Mouse (Mus musculus): ENCODE measurements at regions not wholly inside any gene's neighbourhood (a gene's known extent, or its start where the extent isn't known, plus 50 kb on each side); places are given as distances from the start of the nearest gene placed in this dataset.

GRCm38 (mm10) chr8:33015861-33016260 is 412.6 kb upstream of the 5930422O12Rik start:
- no peaks in the 10 kb centered on the region for H3K36me3 ChIP-seq (replicated peaks; ENCODE audit: control insufficient read depth, insufficient read depth, low read depth, low read length)
- H3K9me3 ChIP-seq (replicated peaks; ENCODE audit: control insufficient read depth, low read length), result no peaks in the 10 kb centered on the region
- H3K9ac ChIP-seq (replicated peaks; ENCODE audit: low read length), result no peak overlapping the region
- no peaks in the 10 kb centered on the region for H3K4me1 ChIP-seq (ENCODE audit: control insufficient read depth, insufficient read depth, low read length)
- DNase-seq (ENCODE audit: low spot score) (no peak), ATAC-seq (replicated peaks; ENCODE audit: insufficient number of reproducible peaks, low FRiP score, low TSS enrichment, low read depth) (no peak)
- H3K27me3 ChIP-seq (ENCODE audit: control insufficient read depth, insufficient read depth, low read length), result no peaks in the 10 kb centered on the region
- no peak overlapping the region for H3K4me3 ChIP-seq (ENCODE audit: low read depth, low read length)
- no peak overlapping the region for H3K4me2 ChIP-seq (ENCODE audit: low read depth, low read length)
- 81% methylated on average over 3 of the region's 3 CpGs for WGBS
- H3K27ac ChIP-seq (replicated peaks; ENCODE audit: low read depth, low read length), result no peak overlapping the region

GRCm38 (mm10) chr8:33026973-33027372 is 401.5 kb upstream of the 5930422O12Rik start:
- no peaks in the 10 kb centered on the region for H3K36me3 ChIP-seq (replicated peaks; ENCODE audit: control insufficient read depth, insufficient read depth, low read depth, low read length)
- 67% methylated on average over 4 of the region's 4 CpGs for WGBS
- H3K27ac ChIP-seq (replicated peaks; ENCODE audit: low read depth, low read length), result no peak overlapping the region
- no peaks in the 10 kb centered on the region for H3K4me1 ChIP-seq (ENCODE audit: control insufficient read depth, insufficient read depth, low read length)
- H3K9me3 ChIP-seq (replicated peaks; ENCODE audit: control insufficient read depth, low read length), result no peaks in the 10 kb centered on the region
- H3K4me2 ChIP-seq (ENCODE audit: low read depth, low read length), result no peak overlapping the region
- DNase-seq (ENCODE audit: low spot score), result peak; percentile 25
- H3K27me3 ChIP-seq (ENCODE audit: control insufficient read depth, insufficient read depth, low read length), result no peaks in the 10 kb centered on the region
- H3K4me3 ChIP-seq (ENCODE audit: low read depth, low read length), result no peak overlapping the region
- ATAC-seq (replicated peaks; ENCODE audit: insufficient number of reproducible peaks, low FRiP score, low TSS enrichment, low read depth), result no peak
- no peak overlapping the region for H3K9ac ChIP-seq (replicated peaks; ENCODE audit: low read length)

- H3K27me3 ChIP-seq (ENCODE audit: control insufficient read depth, insufficient read depth, low read length), result no peaks in the 10 kb centered on the region
- H3K27ac ChIP-seq (replicated peaks; ENCODE audit: low read depth, low read length), result no peak overlapping the region
- ATAC-seq (replicated peaks; ENCODE audit: insufficient number of reproducible peaks, low FRiP score, low TSS enrichment, low read depth) (no peak), DNase-seq (ENCODE audit: low spot score) (no peak)
- no peak overlapping the region for H3K4me2 ChIP-seq (ENCODE audit: low read depth, low read length)
- H3K4me1 ChIP-seq (ENCODE audit: control insufficient read depth, insufficient read depth, low read length), result no peaks in the 10 kb centered on the region
- no peaks in the 10 kb centered on the region for H3K36me3 ChIP-seq (replicated peaks; ENCODE audit: control insufficient read depth, insufficient read depth, low read depth, low read length)
- 81% methylated on average over 3 of the region's 3 CpGs for WGBS
- no peaks in the 10 kb centered on the region for H3K9me3 ChIP-seq (replicated peaks; ENCODE audit: control insufficient read depth, low read length)
- no peak overlapping the region for H3K4me3 ChIP-seq (ENCODE audit: low read depth, low read length)
- H3K9ac ChIP-seq (replicated peaks; ENCODE audit: low read length), result no peak overlapping the region
Measured at GRCm38 (mm10) chr8:33029453-33029852, 399.1 kb upstream of the 5930422O12Rik start.

- no peak overlapping the region for H3K4me3 ChIP-seq (ENCODE audit: low read depth, low read length)
- no peak for DNase-seq (ENCODE audit: low spot score)
- no peaks in the 10 kb centered on the region for H3K36me3 ChIP-seq (replicated peaks; ENCODE audit: control insufficient read depth, insufficient read depth, low read depth, low read length)
- no peak overlapping the region for H3K27ac ChIP-seq (replicated peaks; ENCODE audit: low read depth, low read length)
- H3K27me3 ChIP-seq (ENCODE audit: control insufficient read depth, insufficient read depth, low read length), result no peaks in the 10 kb centered on the region
- H3K9me3 ChIP-seq (replicated peaks; ENCODE audit: control insufficient read depth, low read length), result no peaks in the 10 kb centered on the region; the same call in 1 of the 2 replicates
- H3K4me1 ChIP-seq (ENCODE audit: control insufficient read depth, insufficient read depth, low read length), result no peaks in the 10 kb centered on the region
- no peak for ATAC-seq (replicated peaks; ENCODE audit: insufficient number of reproducible peaks, low FRiP score, low TSS enrichment, low read depth)
- 58% methylated on average over 8 of the region's 8 CpGs for WGBS
- H3K4me2 ChIP-seq (ENCODE audit: low read depth, low read length), result no peak overlapping the region
- no peak overlapping the region for H3K9ac ChIP-seq (replicated peaks; ENCODE audit: low read length)
Measured at GRCm38 (mm10) chr8:33052017-33052416, 376.5 kb upstream of the 5930422O12Rik start.

GRCm38 (mm10) chr8:33065566-33065965 is 362.9 kb upstream of the 5930422O12Rik start:
- H3K9me3 ChIP-seq (replicated peaks; ENCODE audit: control insufficient read depth, low read length), result no peaks in the 10 kb centered on the region
- no peaks in the 10 kb centered on the region for H3K4me1 ChIP-seq (ENCODE audit: control insufficient read depth, insufficient read depth, low read length)
- ATAC-seq (replicated peaks; ENCODE audit: insufficient number of reproducible peaks, low FRiP score, low TSS enrichment, low read depth) (no peak), DNase-seq (ENCODE audit: low spot score) (no peak)
- H3K36me3 ChIP-seq (replicated peaks; ENCODE audit: control insufficient read depth, insufficient read depth, low read depth, low read length), result no peaks in the 10 kb centered on the region
- no peaks in the 10 kb centered on the region for H3K27me3 ChIP-seq (ENCODE audit: control insufficient read depth, insufficient read depth, low read length)
- 80% methylated on average over 3 of the region's 3 CpGs for WGBS
- no peak overlapping the region for H3K4me2 ChIP-seq (ENCODE audit: low read depth, low read length)
- H3K27ac ChIP-seq (replicated peaks; ENCODE audit: low read depth, low read length), result no peak overlapping the region
- no peak overlapping the region for H3K4me3 ChIP-seq (ENCODE audit: low read depth, low read length)
- H3K9ac ChIP-seq (replicated peaks; ENCODE audit: low read length), result no peak overlapping the region

- Histone ChIP-seq H3K27me3 (ENCODE audit: control insufficient read depth, insufficient read depth, low read length) (no peaks in the 10 kb centered on the region), H3K4me2 (ENCODE audit: low read depth, low read length) (no peak overlapping the region), H3K4me3 (ENCODE audit: low read depth, low read length) (no peak overlapping the region), H3K9ac (replicated peaks; ENCODE audit: low read length) (no peak overlapping the region), H3K36me3 (replicated peaks; ENCODE audit: control insufficient read depth, insufficient read depth, low read depth, low read length) (no peaks in the 10 kb centered on the region), H3K27ac (replicated peaks; ENCODE audit: low read depth, low read length) (no peak overlapping the region), H3K9me3 (replicated peaks; ENCODE audit: control insufficient read depth, low read length) (no peaks in the 10 kb centered on the region), H3K4me1 (ENCODE audit: control insufficient read depth, insufficient read depth, low read length) (no peaks in the 10 kb centered on the region)
- 84% methylated on average over 6 of the region's 6 CpGs for WGBS
- no peak for DNase-seq (ENCODE audit: low spot score)
- ATAC-seq (replicated peaks; ENCODE audit: insufficient number of reproducible peaks, low FRiP score, low TSS enrichment, low read depth), result no peak
Measured at GRCm38 (mm10) chr8:33066168-33066567, 362.3 kb upstream of the 5930422O12Rik start.

- no peaks in the 10 kb centered on the region for H3K9me3 ChIP-seq (replicated peaks; ENCODE audit: control insufficient read depth, low read length)
- DNase-seq (ENCODE audit: low spot score) (no peak), ATAC-seq (replicated peaks; ENCODE audit: insufficient number of reproducible peaks, low FRiP score, low TSS enrichment, low read depth) (no peak)
- H3K4me1 ChIP-seq (ENCODE audit: control insufficient read depth, insufficient read depth, low read length), result no peaks in the 10 kb centered on the region
- no peak overlapping the region for H3K27ac ChIP-seq (replicated peaks; ENCODE audit: low read depth, low read length)
- H3K4me2 ChIP-seq (ENCODE audit: low read depth, low read length), result no peak overlapping the region
- no peak overlapping the region for H3K4me3 ChIP-seq (ENCODE audit: low read depth, low read length)
- no peak overlapping the region for H3K9ac ChIP-seq (replicated peaks; ENCODE audit: low read length)
- 73% methylated on average over 8 of the region's 8 CpGs for WGBS
- no peaks in the 10 kb centered on the region for H3K27me3 ChIP-seq (ENCODE audit: control insufficient read depth, insufficient read depth, low read length)
- no peaks in the 10 kb centered on the region for H3K36me3 ChIP-seq (replicated peaks; ENCODE audit: control insufficient read depth, insufficient read depth, low read depth, low read length)
Measured at GRCm38 (mm10) chr8:33067453-33068039, 361.0 kb upstream of the 5930422O12Rik start.

GRCm38 (mm10) chr8:33068468-33068867 is 360.0 kb upstream of the 5930422O12Rik start:
- DNase-seq (ENCODE audit: low spot score) (no peak), ATAC-seq (replicated peaks; ENCODE audit: insufficient number of reproducible peaks, low FRiP score, low TSS enrichment, low read depth) (no peak)
- H3K4me1 ChIP-seq (ENCODE audit: control insufficient read depth, insufficient read depth, low read length), result no peaks in the 10 kb centered on the region
- no peak overlapping the region for H3K27ac ChIP-seq (replicated peaks; ENCODE audit: low read depth, low read length)
- H3K4me3 ChIP-seq (ENCODE audit: low read depth, low read length), result no peak overlapping the region
- H3K9me3 ChIP-seq (replicated peaks; ENCODE audit: control insufficient read depth, low read length), result no peaks in the 10 kb centered on the region
- H3K9ac ChIP-seq (replicated peaks; ENCODE audit: low read length), result no peak overlapping the region
- H3K4me2 ChIP-seq (ENCODE audit: low read depth, low read length), result no peak overlapping the region
- 78% methylated on average over 5 of the region's 5 CpGs for WGBS
- H3K36me3 ChIP-seq (replicated peaks; ENCODE audit: control insufficient read depth, insufficient read depth, low read depth, low read length), result no peaks in the 10 kb centered on the region
- no peaks in the 10 kb centered on the region for H3K27me3 ChIP-seq (ENCODE audit: control insufficient read depth, insufficient read depth, low read length)
